Mouse (Mus musculus): ENCODE results near the gene Klk13. TPM values are rescaled to one million over a fixed set of nuclear protein-coding genes. Genes with fewer than 3 reads are reported as not detected.

Klk13 gene
- total and polyA plus RNA-seq, 3 experiments = 0.27 TPM; not detected in 2

DNA sequence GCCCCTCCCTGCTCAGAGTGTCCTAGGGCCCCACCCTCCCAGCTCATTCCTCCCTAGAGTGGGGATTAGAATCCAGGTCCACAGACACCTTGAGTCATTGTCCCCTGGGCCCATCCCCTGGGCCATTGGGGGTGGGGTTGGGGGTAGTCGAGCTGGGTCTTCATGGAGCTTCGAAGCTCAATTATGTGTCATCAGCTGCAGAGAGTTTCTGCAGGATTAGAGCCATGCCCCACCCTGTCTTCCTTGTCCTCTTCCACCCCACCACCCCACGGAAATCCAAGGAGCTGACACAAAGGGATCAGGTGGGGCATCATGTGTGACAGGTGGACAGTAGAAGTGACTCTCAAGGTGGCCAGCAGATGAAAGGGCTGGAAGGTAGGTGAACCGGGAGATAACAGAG lies 56.2 kb downstream of the Klk13 start, which contains the start of gene Klk12:
TSS of gene Klk12 (plus strand) at position 301 of the 400 bp plus-strand sequence.
- H3K36me3 ChIP-seq (replicated peaks) = no peaks in the 10 kb centered on the region
- no peaks in the 10 kb centered on the region for H3K27me3 ChIP-seq (ENCODE audit: insufficient read depth, low read length)
- no peaks in the 10 kb centered on the region for H3K4me1 ChIP-seq (ENCODE audit: insufficient read depth, low read depth, low read length)
- DNase-seq (ENCODE audit: low spot score) = no peak
- TF ChIP-seq GATA2 (IDR thresholded peaks at IDR 0.05; ENCODE audit: borderline replicate concordance, low read depth, low read length) (no peak), GATA1 (IDR thresholded peaks at IDR 0.05; ENCODE audit: borderline replicate concordance, low read length) (no peak), CTCF (IDR thresholded peaks at IDR 0.05; ENCODE audit: low read depth, low read length) (no peak), TAL1 (conservative IDR thresholded peaks at IDR 0.05; ENCODE audit: low read depth, low read length) (no peak), POLR2AphosphoS5 (IDR thresholded peaks at IDR 0.05; ENCODE audit: insufficient replicate concordance, low read depth, low read length) (no peak)
- no peak for ATAC-seq (ENCODE audit: extremely low read depth, insufficient number of reproducible peaks, low FRiP score, poor library complexity, severe bottlenecking)
- no peak within 1 kb of the TSS for H3K4me3 ChIP-seq (ENCODE audit: low read depth, low read length)
- H3K9me3 ChIP-seq (replicated peaks) = no peaks in the 10 kb centered on the region

DNA sequence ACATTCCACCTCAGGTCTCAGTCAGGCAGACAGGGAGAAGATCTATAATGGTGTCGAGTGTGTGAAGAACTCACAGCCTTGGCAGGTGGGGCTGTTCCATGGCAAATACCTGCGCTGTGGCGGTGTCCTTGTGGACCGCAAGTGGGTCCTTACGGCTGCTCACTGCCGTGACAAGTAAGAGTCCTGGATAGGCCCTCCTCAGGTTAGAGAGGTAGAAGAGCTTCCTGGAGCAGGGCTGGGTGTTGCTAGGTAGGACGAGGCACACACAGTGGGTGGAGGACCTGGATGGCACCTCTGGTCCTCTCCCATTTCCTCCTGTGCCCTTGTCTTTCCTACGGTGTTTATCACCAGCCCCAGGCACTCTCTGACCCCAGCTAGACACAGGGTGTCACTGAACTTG lies 57.3 kb downstream of the Klk13 start:
- TF ChIP-seq GATA2 (IDR thresholded peaks at IDR 0.05; ENCODE audit: borderline replicate concordance, low read depth, low read length) (no peak), GATA1 (IDR thresholded peaks at IDR 0.05; ENCODE audit: borderline replicate concordance, low read length) (no peak), POLR2AphosphoS5 (IDR thresholded peaks at IDR 0.05; ENCODE audit: insufficient replicate concordance, low read depth, low read length) (no peak), CTCF (IDR thresholded peaks at IDR 0.05; ENCODE audit: low read depth, low read length) (no peak), TAL1 (conservative IDR thresholded peaks at IDR 0.05; ENCODE audit: low read depth, low read length) (no peak)
- Histone ChIP-seq H3K4me3 (ENCODE audit: low read depth, low read length) (no peak overlapping the region), H3K9me3 (replicated peaks) (no peaks in the 10 kb centered on the region), H3K4me1 (ENCODE audit: insufficient read depth, low read depth, low read length) (no peaks in the 10 kb centered on the region), H3K36me3 (replicated peaks) (no peaks in the 10 kb centered on the region), H3K27me3 (ENCODE audit: insufficient read depth, low read length) (no peaks in the 10 kb centered on the region)
- DNase-seq (ENCODE audit: low spot score) (no peak), ATAC-seq (ENCODE audit: extremely low read depth, insufficient number of reproducible peaks, low FRiP score, poor library complexity, severe bottlenecking) (no peak)

DNA sequence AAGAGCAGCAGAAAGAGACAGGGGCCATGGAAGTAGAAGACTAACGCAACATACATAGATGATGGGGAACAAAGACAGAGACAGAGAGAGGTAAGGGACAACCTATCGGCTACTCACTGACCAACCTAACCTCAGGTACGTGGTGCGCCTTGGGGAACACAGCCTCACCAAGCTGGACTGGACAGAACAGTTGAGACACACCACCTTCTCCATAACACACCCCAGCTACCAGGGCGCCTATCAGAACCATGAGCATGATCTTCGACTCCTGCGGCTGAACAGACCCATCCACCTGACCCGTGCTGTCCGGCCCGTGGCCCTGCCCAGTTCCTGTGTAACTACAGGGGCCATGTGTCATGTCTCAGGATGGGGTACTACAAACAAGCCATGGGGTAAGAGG lies 58.3 kb downstream of the Klk13 start:
- no peak for ATAC-seq (ENCODE audit: extremely low read depth, insufficient number of reproducible peaks, low FRiP score, poor library complexity, severe bottlenecking)
- DNase-seq (ENCODE audit: low spot score) = no peak
- H3K27me3 ChIP-seq (ENCODE audit: insufficient read depth, low read length) = no peaks in the 10 kb centered on the region
- no peak overlapping the region for H3K4me3 ChIP-seq (ENCODE audit: low read depth, low read length)
- H3K36me3 ChIP-seq (replicated peaks) = no peaks in the 10 kb centered on the region
- H3K9me3 ChIP-seq (replicated peaks) = no peaks in the 10 kb centered on the region
- TF ChIP-seq GATA2 (IDR thresholded peaks at IDR 0.05; ENCODE audit: borderline replicate concordance, low read depth, low read length) = no peak
- TF ChIP-seq TAL1 (conservative IDR thresholded peaks at IDR 0.05; ENCODE audit: low read depth, low read length) = no peak
- no peak for TF ChIP-seq POLR2AphosphoS5 (IDR thresholded peaks at IDR 0.05; ENCODE audit: insufficient replicate concordance, low read depth, low read length)
- no peak for TF ChIP-seq GATA1 (IDR thresholded peaks at IDR 0.05; ENCODE audit: borderline replicate concordance, low read length)
- no peak for TF ChIP-seq CTCF (IDR thresholded peaks at IDR 0.05; ENCODE audit: low read depth, low read length)
- H3K4me1 ChIP-seq (ENCODE audit: insufficient read depth, low read depth, low read length) = no peaks in the 10 kb centered on the region

DNA sequence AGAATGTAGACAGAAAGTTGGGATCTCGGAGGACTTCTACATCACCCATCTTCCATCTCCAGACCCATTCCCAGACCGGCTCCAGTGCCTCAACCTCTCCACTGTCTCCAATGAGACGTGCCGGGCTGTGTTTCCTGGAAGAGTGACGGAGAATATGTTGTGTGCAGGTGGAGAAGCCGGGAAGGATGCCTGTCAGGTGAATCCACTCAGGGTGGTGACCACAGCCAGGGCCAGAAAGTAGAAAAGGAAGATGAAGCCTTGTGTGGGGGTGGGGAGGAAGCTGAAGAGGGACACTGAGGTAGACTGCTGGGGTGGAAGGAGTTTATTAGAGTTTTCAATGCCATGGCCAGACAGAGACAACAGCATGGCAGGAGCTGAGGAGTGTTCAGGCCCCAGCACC lies 59.5 kb downstream of the Klk13 start:
- ATAC-seq (ENCODE audit: extremely low read depth, insufficient number of reproducible peaks, low FRiP score, poor library complexity, severe bottlenecking) (no peak), DNase-seq (ENCODE audit: low spot score) (no peak)
- TF ChIP-seq TAL1 (conservative IDR thresholded peaks at IDR 0.05; ENCODE audit: low read depth, low read length) = no peak
- no peak for TF ChIP-seq GATA2 (IDR thresholded peaks at IDR 0.05; ENCODE audit: borderline replicate concordance, low read depth, low read length)
- no peak for TF ChIP-seq POLR2AphosphoS5 (IDR thresholded peaks at IDR 0.05; ENCODE audit: insufficient replicate concordance, low read depth, low read length)
- no peak for TF ChIP-seq CTCF (IDR thresholded peaks at IDR 0.05; ENCODE audit: low read depth, low read length)
- no peak for TF ChIP-seq GATA1 (IDR thresholded peaks at IDR 0.05; ENCODE audit: borderline replicate concordance, low read length)
- Histone ChIP-seq H3K4me1 (ENCODE audit: insufficient read depth, low read depth, low read length) (no peaks in the 10 kb centered on the region), H3K9me3 (replicated peaks) (no peaks in the 10 kb centered on the region), H3K27me3 (ENCODE audit: insufficient read depth, low read length) (no peaks in the 10 kb centered on the region), H3K4me3 (ENCODE audit: low read depth, low read length) (no peak overlapping the region), H3K36me3 (replicated peaks) (no peaks in the 10 kb centered on the region)

DNA sequence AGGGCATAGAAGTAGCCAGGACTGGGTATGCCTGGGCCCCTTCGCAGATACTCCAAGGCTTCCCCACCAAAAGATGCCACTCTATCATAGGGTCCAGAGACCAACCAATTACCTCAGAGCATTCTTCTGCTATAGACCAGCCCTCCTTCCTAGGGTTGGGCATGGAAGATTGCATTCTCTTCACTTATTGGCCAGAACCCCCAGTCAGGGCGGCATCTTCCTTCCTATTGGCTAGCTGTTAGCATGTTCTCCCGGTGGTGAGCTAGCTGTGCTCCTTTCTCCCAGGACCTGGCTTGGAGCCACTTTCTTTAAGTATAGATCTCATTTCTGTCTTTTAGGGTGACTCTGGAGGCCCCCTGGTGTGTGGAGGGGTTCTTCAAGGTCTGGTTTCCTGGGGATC lies 60.5 kb downstream of the Klk13 start:
- ATAC-seq (ENCODE audit: extremely low read depth, insufficient number of reproducible peaks, low FRiP score, poor library complexity, severe bottlenecking) (no peak), DNase-seq (ENCODE audit: low spot score) (no peak)
- Histone ChIP-seq H3K27me3 (ENCODE audit: insufficient read depth, low read length) (no peaks in the 10 kb centered on the region), H3K9me3 (replicated peaks) (no peaks in the 10 kb centered on the region), H3K4me3 (ENCODE audit: low read depth, low read length) (no peak overlapping the region), H3K36me3 (replicated peaks) (no peaks in the 10 kb centered on the region), H3K4me1 (ENCODE audit: insufficient read depth, low read depth, low read length) (no peaks in the 10 kb centered on the region)
- TF ChIP-seq GATA1 (IDR thresholded peaks at IDR 0.05; ENCODE audit: borderline replicate concordance, low read length) = no peak
- TF ChIP-seq CTCF (IDR thresholded peaks at IDR 0.05; ENCODE audit: low read depth, low read length) = no peak
- no peak for TF ChIP-seq TAL1 (conservative IDR thresholded peaks at IDR 0.05; ENCODE audit: low read depth, low read length)
- no peak for TF ChIP-seq POLR2AphosphoS5 (IDR thresholded peaks at IDR 0.05; ENCODE audit: insufficient replicate concordance, low read depth, low read length)
- no peak for TF ChIP-seq GATA2 (IDR thresholded peaks at IDR 0.05; ENCODE audit: borderline replicate concordance, low read depth, low read length)

DNA sequence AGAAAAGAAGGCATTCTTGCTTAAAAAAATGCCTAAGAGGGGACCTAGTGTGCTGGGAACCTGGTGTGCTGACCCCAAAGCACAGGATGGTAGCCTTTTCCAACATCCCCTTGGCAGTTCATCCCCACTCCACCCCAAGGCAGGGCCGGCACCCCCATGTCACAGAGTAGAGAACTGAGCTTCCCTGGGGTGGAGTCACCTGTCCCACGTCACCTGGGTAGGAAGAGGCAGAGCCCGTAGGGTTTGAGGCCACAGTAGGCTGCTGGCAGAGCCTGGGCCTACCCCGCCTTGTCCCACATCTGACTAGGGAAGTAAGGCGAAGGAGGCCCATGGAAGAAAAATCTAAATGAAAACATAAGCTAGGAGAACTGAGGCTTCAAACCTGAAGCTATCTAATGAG lies 62.0 kb downstream of the Klk13 start, which contains the start of gene Klk11:
TSS of gene Klk11 (plus strand) at position 241 of the 400 bp plus-strand sequence.
- Histone ChIP-seq H3K27me3 (ENCODE audit: insufficient read depth, low read length) (no peaks in the 10 kb centered on the region), H3K9me3 (replicated peaks) (no peaks in the 10 kb centered on the region), H3K4me3 (ENCODE audit: low read depth, low read length) (no peak within 1 kb of the TSS), H3K36me3 (replicated peaks) (no peaks in the 10 kb centered on the region), H3K4me1 (ENCODE audit: insufficient read depth, low read depth, low read length) (no peaks in the 10 kb centered on the region)
- no peak for DNase-seq (ENCODE audit: low spot score)
- TF ChIP-seq POLR2AphosphoS5 (IDR thresholded peaks at IDR 0.05; ENCODE audit: insufficient replicate concordance, low read depth, low read length) = no peak
- TF ChIP-seq CTCF (IDR thresholded peaks at IDR 0.05; ENCODE audit: low read depth, low read length) = no peak
- no peak for TF ChIP-seq GATA1 (IDR thresholded peaks at IDR 0.05; ENCODE audit: borderline replicate concordance, low read length)
- no peak for TF ChIP-seq GATA2 (IDR thresholded peaks at IDR 0.05; ENCODE audit: borderline replicate concordance, low read depth, low read length)
- TF ChIP-seq TAL1 (conservative IDR thresholded peaks at IDR 0.05; ENCODE audit: low read depth, low read length) = no peak
- ATAC-seq (ENCODE audit: extremely low read depth, insufficient number of reproducible peaks, low FRiP score, poor library complexity, severe bottlenecking) = no peak

Data from G1E (cell line).